Mouse (Mus musculus): ENCODE measurements around the gene Fam208b. TPM values are rescaled to one million over a fixed set of nuclear protein-coding genes. Genes with fewer than 3 reads are reported as not detected.

The Fam208b gene
- 15.6 and 19.5 TPM in 2 replicates for polyA plus RNA-seq (2015; fragmentation: Nextera tagmentation; extraction: Ambion mirVana)

- Histone ChIP-seq H3K36me3 (ENCODE audit: control insufficient read depth, insufficient read depth, low read length) (no peaks in the 10 kb centered on the region), H3K4me2 (ENCODE audit: low read length) (peak within 1 kb of the TSS; percentile 88), H3K9me3 (replicated peaks; ENCODE audit: control insufficient read depth, low read length, poor library complexity, severe bottlenecking) (no peaks in the 10 kb centered on the region), H3K9ac (ENCODE audit: low read depth, low read length) (peak within 1 kb of the TSS; percentile 81), H3K27me3 (ENCODE audit: control insufficient read depth, insufficient read depth, low read depth, low read length) (peaks cover 6% of the 10 kb centered on the region; the same call in 1 of the 2 replicates), H3K4me3 (ENCODE audit: low read depth, low read length) (peak within 1 kb of the TSS; percentile 99), H3K27ac (ENCODE audit: low read length) (peak within 1 kb of the TSS; percentile 89), H3K4me1 (ENCODE audit: control insufficient read depth, insufficient read depth, low read length) (peaks cover 10% of the 10 kb centered on the region)
- under 1% methylated on average over 58 of the region's 58 CpGs for WGBS
- ATAC-seq: peak; percentile 99
Measured at GRCm38 (mm10) chr13:3610795-3611438, at the start of gene Fam208b. Fam208b (minus strand) TSS chr13:3611108.

- no peak for ATAC-seq
- H3K9me3 ChIP-seq (replicated peaks; ENCODE audit: control insufficient read depth, low read length, poor library complexity, severe bottlenecking): no peaks in the 10 kb centered on the region
- 80% methylated on average over 16 of the region's 16 CpGs for WGBS
- H3K9ac ChIP-seq (ENCODE audit: low read depth, low read length): no peak overlapping the region
- H3K36me3 ChIP-seq (ENCODE audit: control insufficient read depth, insufficient read depth, low read length): no peaks in the 10 kb centered on the region
- no peaks in the 10 kb centered on the region for H3K4me1 ChIP-seq (ENCODE audit: control insufficient read depth, insufficient read depth, low read length)
- H3K4me3 ChIP-seq (ENCODE audit: low read depth, low read length): no peak overlapping the region
- no peak overlapping the region for H3K27ac ChIP-seq (ENCODE audit: low read length)
- no peaks in the 10 kb centered on the region for H3K27me3 ChIP-seq (ENCODE audit: control insufficient read depth, insufficient read depth, low read depth, low read length)
- H3K4me2 ChIP-seq (ENCODE audit: low read length): no peak overlapping the region
Measured at GRCm38 (mm10) chr13:3659163-3660160, 48.6 kb upstream of the Fam208b start.

- Histone ChIP-seq H3K4me1 (ENCODE audit: control insufficient read depth, insufficient read depth, low read length) (no peaks in the 10 kb centered on the region), H3K9me3 (replicated peaks; ENCODE audit: control insufficient read depth, low read length, poor library complexity, severe bottlenecking) (no peaks in the 10 kb centered on the region), H3K9ac (ENCODE audit: low read depth, low read length) (no peak overlapping the region), H3K4me2 (ENCODE audit: low read length) (no peak overlapping the region), H3K27ac (ENCODE audit: low read length) (no peak overlapping the region), H3K4me3 (ENCODE audit: low read depth, low read length) (no peak overlapping the region), H3K27me3 (ENCODE audit: control insufficient read depth, insufficient read depth, low read depth, low read length) (no peaks in the 10 kb centered on the region), H3K36me3 (ENCODE audit: control insufficient read depth, insufficient read depth, low read length) (peaks cover 15% of the 10 kb centered on the region)
- no peak for ATAC-seq
- WGBS: 90% methylated on average over 2 of the region's 2 CpGs
Measured at GRCm38 (mm10) chr13:3654432-3654831, 43.5 kb upstream of the Fam208b start.

- no peak for ATAC-seq
- H3K9me3 ChIP-seq (replicated peaks; ENCODE audit: control insufficient read depth, low read length, poor library complexity, severe bottlenecking): no peaks in the 10 kb centered on the region
- no peaks in the 10 kb centered on the region for H3K4me1 ChIP-seq (ENCODE audit: control insufficient read depth, insufficient read depth, low read length)
- H3K4me3 ChIP-seq (ENCODE audit: low read depth, low read length): no peak overlapping the region
- no peak overlapping the region for H3K9ac ChIP-seq (ENCODE audit: low read depth, low read length)
- peaks cover 21% of the 10 kb centered on the region for H3K36me3 ChIP-seq (ENCODE audit: control insufficient read depth, insufficient read depth, low read length)
- no peak overlapping the region for H3K4me2 ChIP-seq (ENCODE audit: low read length)
- WGBS: 97% methylated on average over 4 of the region's 4 CpGs
- H3K27me3 ChIP-seq (ENCODE audit: control insufficient read depth, insufficient read depth, low read depth, low read length): no peaks in the 10 kb centered on the region
- H3K27ac ChIP-seq (ENCODE audit: low read length): no peak overlapping the region
Measured at GRCm38 (mm10) chr13:3650569-3650968, 39.7 kb upstream of the Fam208b start.

- H3K4me2 ChIP-seq (ENCODE audit: low read length): no peak overlapping the region
- no peaks in the 10 kb centered on the region for H3K9me3 ChIP-seq (replicated peaks; ENCODE audit: control insufficient read depth, low read length, poor library complexity, severe bottlenecking)
- H3K27me3 ChIP-seq (ENCODE audit: control insufficient read depth, insufficient read depth, low read depth, low read length): no peaks in the 10 kb centered on the region
- WGBS: 82% methylated on average over 7 of the region's 7 CpGs
- H3K36me3 ChIP-seq (ENCODE audit: control insufficient read depth, insufficient read depth, low read length): peaks cover 20% of the 10 kb centered on the region
- H3K4me1 ChIP-seq (ENCODE audit: control insufficient read depth, insufficient read depth, low read length): no peaks in the 10 kb centered on the region
- H3K27ac ChIP-seq (ENCODE audit: low read length): no peak overlapping the region
- no peak overlapping the region for H3K9ac ChIP-seq (ENCODE audit: low read depth, low read length)
- H3K4me3 ChIP-seq (ENCODE audit: low read depth, low read length): no peak overlapping the region
- no peak for ATAC-seq
Measured at GRCm38 (mm10) chr13:3646566-3646965, 35.7 kb upstream of the Fam208b start.

GRCm38 (mm10) chr13:3645919-3646318 lies 35.0 kb upstream of the Fam208b start:
- H3K4me3 ChIP-seq (ENCODE audit: low read depth, low read length): no peak overlapping the region
- H3K27me3 ChIP-seq (ENCODE audit: control insufficient read depth, insufficient read depth, low read depth, low read length): no peaks in the 10 kb centered on the region
- no peaks in the 10 kb centered on the region for H3K4me1 ChIP-seq (ENCODE audit: control insufficient read depth, insufficient read depth, low read length)
- ATAC-seq: 0 out of 2 replicates have a peak, but pooled peaks have one; percentile 42
- H3K36me3 ChIP-seq (ENCODE audit: control insufficient read depth, insufficient read depth, low read length): peaks cover 20% of the 10 kb centered on the region
- H3K9me3 ChIP-seq (replicated peaks; ENCODE audit: control insufficient read depth, low read length, poor library complexity, severe bottlenecking): no peaks in the 10 kb centered on the region
- H3K27ac ChIP-seq (ENCODE audit: low read length): no peak overlapping the region
- H3K9ac ChIP-seq (ENCODE audit: low read depth, low read length): no peak overlapping the region
- H3K4me2 ChIP-seq (ENCODE audit: low read length): no peak overlapping the region
- 89% methylated on average over 3 of the region's 3 CpGs for WGBS

GRCm38 (mm10) chr13:3644871-3645270 lies 34.0 kb upstream of the Fam208b start:
- no peak for ATAC-seq
- 98% methylated on average over 5 of the region's 5 CpGs for WGBS

GRCm38 (mm10) chr13:3642538-3642937 lies 31.6 kb upstream of the Fam208b start:
- Histone ChIP-seq H3K27me3 (ENCODE audit: control insufficient read depth, insufficient read depth, low read depth, low read length) (no peaks in the 10 kb centered on the region), H3K27ac (ENCODE audit: low read length) (no peak overlapping the region), H3K36me3 (ENCODE audit: control insufficient read depth, insufficient read depth, low read length) (peaks cover 7% of the 10 kb centered on the region; the same call in 1 of the 2 replicates), H3K4me1 (ENCODE audit: control insufficient read depth, insufficient read depth, low read length) (no peaks in the 10 kb centered on the region), H3K4me3 (ENCODE audit: low read depth, low read length) (no peak overlapping the region), H3K4me2 (ENCODE audit: low read length) (no peak overlapping the region), H3K9ac (ENCODE audit: low read depth, low read length) (no peak overlapping the region), H3K9me3 (replicated peaks; ENCODE audit: control insufficient read depth, low read length, poor library complexity, severe bottlenecking) (no peaks in the 10 kb centered on the region)
- ATAC-seq: no peak
- WGBS: 90% methylated on average over 5 of the region's 5 CpGs

More at GRCm38 (mm10) chr13:3644871-3645270, 34.0 kb upstream of the Fam208b start:
- Histone ChIP-seq H3K36me3 (ENCODE audit: control insufficient read depth, insufficient read depth, low read length) (peaks cover 14% of the 10 kb centered on the region), H3K4me1 (ENCODE audit: control insufficient read depth, insufficient read depth, low read length) (no peaks in the 10 kb centered on the region), H3K27me3 (ENCODE audit: control insufficient read depth, insufficient read depth, low read depth, low read length) (no peaks in the 10 kb centered on the region), H3K4me3 (ENCODE audit: low read depth, low read length) (no peak overlapping the region), H3K4me2 (ENCODE audit: low read length) (no peak overlapping the region), H3K9me3 (replicated peaks; ENCODE audit: control insufficient read depth, low read length, poor library complexity, severe bottlenecking) (no peaks in the 10 kb centered on the region), H3K9ac (ENCODE audit: low read depth, low read length) (no peak overlapping the region), H3K27ac (ENCODE audit: low read length) (no peak overlapping the region)

All from midbrain, embryonic 16.5 days (tissue).